Mouse (Mus musculus) midbrain, embryonic 16.5 days (tissue): ENCODE measurements around the gene Trp53inp2. TPM values are rescaled to one million over a fixed set of nuclear protein-coding genes. Genes with fewer than 3 reads are reported as not detected.
A peak's percentile ranks its signal among the peaks of the same experiment; 100 is the strongest.

Source experiments
- ATAC-seq: fragments of 200-750 bp; cut with Nextera tagmentation; 2 replicates; pipeline ENCODE4 v1.8.0; 2017; ENCODE audit warnings: moderate TSS enrichment
- H3K27ac ChIP-seq: fragments of 300-500 bp; sonication (generic); 2 replicates; pipeline ENCODE4 v1.5.1; 2014; ENCODE audit warnings: mild to moderate bottlenecking, low read length, mixed read lengths
- H3K27me3 ChIP-seq: fragments of 300-500 bp; sonication (generic); 2 replicates; pipeline ENCODE4 v1.6.1; 2014; ENCODE audit warnings: low read depth, low read length, mixed read lengths; ENCODE audit not compliant: control insufficient read depth, insufficient read depth
- H3K36me3 ChIP-seq: fragments of 300-500 bp; sonication (generic); 2 replicates; pipeline ENCODE4 v1.6.1; 2014; ENCODE audit warnings: mild to moderate bottlenecking, low read length, moderate library complexity, mixed read lengths; ENCODE audit not compliant: control insufficient read depth, insufficient read depth
- H3K4me1 ChIP-seq: fragments of 300-500 bp; sonication (generic); 2 replicates; pipeline ENCODE4 v1.6.1; 2014; ENCODE audit warnings: mild to moderate bottlenecking, low read length, mixed read lengths; ENCODE audit not compliant: control insufficient read depth, insufficient read depth
- H3K4me2 ChIP-seq: fragments of 300-500 bp; sonication (generic); 2 replicates; pipeline ENCODE4 v1.6.1; 2014; ENCODE audit warnings: mild to moderate bottlenecking, low read length, mixed read lengths
- H3K4me3 ChIP-seq: fragments of 300-500 bp; sonication (generic); 2 replicates; pipeline ENCODE4 v1.5.1; 2014; ENCODE audit warnings: low read depth, mild to moderate bottlenecking, low read length, moderate library complexity, mixed read lengths
- H3K9ac ChIP-seq: fragments of 300-500 bp; sonication (generic); 2 replicates; pipeline ENCODE4 v1.6.1; 2014; ENCODE audit warnings: low read depth, low read length, mixed read lengths
- H3K9me3 ChIP-seq: fragments of 300-500 bp; sonication (generic); replicated peaks from 2 replicates; pipeline ENCODE4 v1.6.1; 2014; ENCODE audit warnings: mild to moderate bottlenecking, low read length, mixed read lengths; ENCODE audit not compliant: control insufficient read depth, poor library complexity, severe bottlenecking
- WGBS: fragments of 180-500 bp; shearing (Covaris S2); extraction: QIAGEN DNeasy Blood & Tissue Kit; methylation state at CpG from one replicate; pipeline ENCODE4 v1.1.7; 2014; 5-methylcytosine and 5-hydroxymethylcytosine counted together
- polyA plus RNA-seq: library from polyadenylated mRNA; unstranded; fragments of >200 nt; fragmentation: Nextera tagmentation; extraction: Ambion mirVana; gene quantifications from 2 replicates; pipeline ENCODE4 v1.2.1, GENCODE M21; 2015

Gene Trp53inp2
- 93.1 and 100 TPM in 2 replicates for polyA plus RNA-seq

DNA sequence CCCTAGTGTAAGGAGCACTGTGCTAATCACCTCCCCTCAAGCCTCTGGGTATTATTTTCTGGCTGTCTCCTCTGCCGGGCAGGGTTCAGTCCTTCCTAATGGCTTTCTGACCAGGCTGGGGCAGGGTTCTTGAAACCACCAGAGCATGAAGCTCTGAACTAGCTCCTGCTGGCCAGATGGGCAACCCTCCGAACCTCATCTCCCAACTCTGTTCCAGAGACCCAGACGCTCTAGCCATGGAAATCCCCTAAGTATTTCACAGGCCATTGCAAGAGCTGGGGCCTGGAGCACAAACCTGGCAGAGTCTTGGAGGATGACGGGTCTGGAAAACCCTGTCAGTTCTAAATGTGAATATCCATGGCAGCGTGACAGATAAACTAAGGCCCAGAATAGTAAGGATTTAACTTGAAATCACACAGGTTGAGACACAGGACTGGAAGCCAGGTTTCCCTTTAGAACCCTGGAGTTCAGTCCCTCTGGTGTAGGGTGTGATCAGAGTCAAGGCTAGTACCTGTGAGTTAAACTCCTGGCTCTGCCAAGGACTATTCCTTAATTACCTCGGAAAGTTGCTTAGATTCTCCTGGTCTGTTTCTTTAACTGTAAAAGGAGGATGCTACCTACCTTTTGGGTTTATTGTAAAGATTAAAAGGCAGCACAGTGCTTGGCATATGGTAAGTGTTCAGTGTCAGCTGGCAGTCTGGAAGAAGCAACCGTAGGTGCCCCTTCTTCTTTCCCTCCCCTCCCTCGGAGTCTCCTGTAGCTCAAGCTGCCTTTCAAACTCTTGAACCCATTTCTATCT lies at the start of gene Trp53inp2:
Gene Trp53inp2 (plus strand): TSS at position 799 of the 799 bp plus-strand sequence.
- Histone ChIP-seq H3K27ac (peak within 1 kb of the TSS; percentile 100), H3K4me2 (peak within 1 kb of the TSS; percentile 76), H3K9ac (peak within 1 kb of the TSS; percentile 98), H3K27me3 (no peaks in the 10 kb centered on the region; the same call in 1 of the 2 replicates), H3K36me3 (no peaks in the 10 kb centered on the region), H3K4me3 (peak within 1 kb of the TSS; percentile 88), H3K9me3 (no peaks in the 10 kb centered on the region), H3K4me1 (peaks cover 38% of the 10 kb centered on the region)
- 33% methylated on average over 8 of the region's 8 CpGs for WGBS
- no peak for ATAC-seq

DNA sequence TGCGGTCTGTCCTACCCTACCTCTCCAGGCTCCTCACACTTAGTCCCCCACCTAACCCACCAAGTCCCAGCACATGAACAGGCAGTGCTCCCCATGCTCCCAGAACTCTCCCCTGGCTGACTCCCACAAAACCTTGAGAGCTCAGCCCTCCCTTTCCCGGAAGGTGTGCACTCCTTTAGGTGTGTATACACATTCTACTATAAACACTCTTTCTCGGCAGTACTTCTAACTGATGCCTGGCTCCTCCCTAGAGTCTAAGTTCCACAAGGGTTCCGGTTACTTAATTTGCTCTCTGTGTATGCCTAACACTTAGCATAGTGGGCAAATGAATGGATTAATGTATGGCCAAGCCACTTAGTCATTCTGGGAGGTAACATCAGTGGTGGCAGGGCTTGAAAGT lies 49.5 kb upstream of the Trp53inp2 start:
- H3K4me3 ChIP-seq = no peak overlapping the region
- 92% methylated on average over 4 of the region's 4 CpGs for WGBS
- ATAC-seq = no peak
- no peak overlapping the region for H3K27ac ChIP-seq
- no peaks in the 10 kb centered on the region for H3K4me1 ChIP-seq
- H3K27me3 ChIP-seq = no peaks in the 10 kb centered on the region
- no peak overlapping the region for H3K9ac ChIP-seq
- H3K9me3 ChIP-seq = no peaks in the 10 kb centered on the region
- H3K36me3 ChIP-seq = peaks cover 27% of the 10 kb centered on the region
- H3K4me2 ChIP-seq = no peak overlapping the region

DNA sequence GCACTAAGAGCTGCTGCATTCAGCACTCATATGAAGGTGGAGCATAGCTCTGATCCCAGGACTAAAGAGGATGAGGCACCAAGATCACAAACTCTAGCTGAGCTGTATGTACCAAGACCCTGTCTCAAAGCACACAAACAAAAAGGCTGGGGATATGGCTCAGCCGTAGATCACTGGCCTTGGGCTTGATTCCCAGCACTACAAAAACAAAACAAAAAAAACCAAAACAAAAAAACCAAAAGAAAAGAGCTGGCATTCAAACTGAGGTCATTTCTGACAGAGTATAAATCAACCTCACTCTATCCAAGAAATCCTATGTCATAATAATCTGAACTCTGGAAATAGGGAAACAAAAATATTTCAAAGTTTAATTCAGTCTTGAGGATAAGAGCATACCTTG lies 47.4 kb upstream of the Trp53inp2 start:
- 75% methylated on average over 1 of the region's 1 CpGs for WGBS

DNA sequence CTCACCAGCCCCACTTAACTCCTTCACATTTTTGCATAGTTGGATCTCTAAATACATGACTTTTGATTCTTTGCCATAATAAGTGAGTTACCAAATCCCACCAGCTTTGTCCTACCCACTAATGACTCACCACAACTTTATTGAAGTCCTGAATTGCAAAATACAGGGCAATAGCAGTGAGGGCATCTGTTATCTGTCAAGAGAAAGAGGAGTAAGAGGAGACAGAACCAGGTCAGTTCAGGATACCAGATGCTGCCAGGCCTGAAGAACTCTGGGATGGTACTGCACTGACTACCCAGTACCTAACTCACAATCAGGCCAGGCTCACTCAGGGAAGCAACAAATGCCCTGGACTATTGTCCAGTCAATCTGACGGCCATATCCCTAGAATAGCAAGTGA lies 45.6 kb upstream of the Trp53inp2 start:
- ATAC-seq = no peak
- Histone ChIP-seq H3K9me3 (no peaks in the 10 kb centered on the region), H3K4me3 (no peak overlapping the region), H3K4me1 (no peaks in the 10 kb centered on the region), H3K9ac (no peak overlapping the region), H3K4me2 (no peak overlapping the region), H3K36me3 (peaks cover 20% of the 10 kb centered on the region), H3K27ac (no peak overlapping the region), H3K27me3 (no peaks in the 10 kb centered on the region)
- 89% methylated on average over 1 of the region's 1 CpGs for WGBS

More for the DNA sequence above, 47.4 kb upstream of the Trp53inp2 start:
- Histone ChIP-seq H3K27ac (no peak overlapping the region), H3K9me3 (no peaks in the 10 kb centered on the region), H3K4me3 (no peak overlapping the region), H3K27me3 (no peaks in the 10 kb centered on the region), H3K9ac (no peak overlapping the region), H3K36me3 (peaks cover 20% of the 10 kb centered on the region), H3K4me2 (no peak overlapping the region), H3K4me1 (no peaks in the 10 kb centered on the region)
- ATAC-seq = no peak

DNA sequence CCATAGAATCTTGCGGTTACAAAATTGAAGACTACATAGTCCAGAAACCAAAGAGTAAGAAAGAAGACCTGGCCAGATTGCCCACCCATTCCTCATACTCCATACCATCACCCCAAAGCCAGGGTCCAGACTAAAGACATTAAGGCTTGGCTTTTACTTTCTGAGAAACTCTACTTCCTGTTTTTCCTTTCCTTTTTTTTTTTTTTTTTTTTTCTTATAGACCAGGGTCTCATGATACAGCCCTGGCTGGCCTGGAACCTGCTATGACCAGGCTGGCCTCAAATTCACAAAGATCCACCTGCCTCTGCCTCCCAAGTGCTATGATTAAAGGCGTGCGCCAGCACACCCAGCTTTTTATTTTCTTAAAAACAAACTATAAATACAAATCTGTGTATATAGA lies 44.6 kb upstream of the Trp53inp2 start:
- peaks cover 18% of the 10 kb centered on the region for H3K36me3 ChIP-seq
- H3K9ac ChIP-seq = no peak overlapping the region
- H3K27ac ChIP-seq = no peak overlapping the region
- no peaks in the 10 kb centered on the region for H3K27me3 ChIP-seq
- H3K4me2 ChIP-seq = no peak overlapping the region
- WGBS = 95% methylated on average over 3 of the region's 3 CpGs
- no peak overlapping the region for H3K4me3 ChIP-seq
- H3K9me3 ChIP-seq = no peaks in the 10 kb centered on the region
- no peaks in the 10 kb centered on the region for H3K4me1 ChIP-seq
- ATAC-seq = no peak

DNA sequence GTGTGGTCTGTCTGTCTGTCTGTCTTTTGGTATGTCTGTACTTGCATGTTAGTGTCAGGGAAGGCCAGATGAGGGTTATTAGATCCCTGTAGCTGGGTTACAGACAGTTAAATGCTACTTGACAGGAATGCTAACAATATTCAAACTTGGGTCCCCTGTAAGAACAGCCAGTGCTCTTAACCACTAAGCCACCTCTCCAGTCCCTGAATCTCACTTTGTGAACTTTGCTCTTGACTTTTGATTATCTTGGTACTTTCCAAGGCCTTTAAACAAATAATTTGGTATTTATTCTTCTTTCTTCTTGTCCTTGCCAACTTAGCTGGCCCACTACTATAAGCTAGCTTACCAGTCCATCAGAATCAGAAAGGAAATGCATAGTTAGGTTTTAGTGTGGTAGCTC lies 40.7 kb upstream of the Trp53inp2 start:
- Histone ChIP-seq H3K27me3 (no peaks in the 10 kb centered on the region), H3K9ac (no peak overlapping the region), H3K4me2 (no peak overlapping the region), H3K36me3 (peaks cover 6% of the 10 kb centered on the region), H3K4me1 (no peaks in the 10 kb centered on the region), H3K27ac (no peak overlapping the region), H3K9me3 (no peaks in the 10 kb centered on the region), H3K4me3 (no peak overlapping the region)
- ATAC-seq = no peak

DNA sequence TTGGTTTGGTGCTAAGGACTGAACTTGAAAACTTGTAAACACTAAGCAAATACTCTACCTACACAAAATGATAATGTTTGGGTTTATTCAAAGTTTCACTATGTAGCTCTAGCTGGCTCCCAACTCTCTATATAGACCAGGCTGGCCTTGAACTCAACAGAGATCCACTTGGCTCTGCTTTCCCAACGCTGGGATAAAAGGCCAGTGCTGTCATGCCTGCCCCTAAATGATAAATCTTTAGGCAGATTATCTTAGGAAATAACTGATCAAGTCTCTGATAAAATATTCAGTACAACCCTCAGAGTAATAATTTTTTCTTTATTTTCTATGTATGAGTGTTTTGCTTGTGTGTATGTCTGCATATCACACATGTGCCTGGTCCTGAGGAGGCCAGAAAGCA lies 34.2 kb upstream of the Trp53inp2 start:
- no peaks in the 10 kb centered on the region for H3K4me1 ChIP-seq
- no peak for ATAC-seq

DNA sequence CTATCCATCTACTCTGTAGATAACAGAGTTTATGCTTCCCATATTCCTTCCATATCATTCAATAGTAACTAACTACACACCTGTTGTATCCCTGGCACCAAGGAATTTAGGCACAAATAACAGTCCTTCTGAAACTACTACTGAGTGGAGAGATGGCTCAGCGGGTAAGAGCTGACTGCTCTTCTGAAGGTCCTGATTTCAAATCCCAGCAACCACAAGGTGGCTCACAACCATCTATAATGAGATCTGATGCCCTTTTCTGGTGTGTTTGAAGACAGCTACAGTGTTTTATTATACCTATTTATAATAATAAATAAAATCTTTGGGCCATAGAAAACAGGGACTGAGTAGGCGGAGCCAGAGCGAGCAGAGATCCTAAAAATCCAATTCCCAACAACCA lies 26.5 kb upstream of the Trp53inp2 start:
- Histone ChIP-seq H3K9me3 (no peaks in the 10 kb centered on the region), H3K4me3 (no peak overlapping the region), H3K4me2 (no peak overlapping the region), H3K9ac (no peak overlapping the region), H3K4me1 (peaks cover 10% of the 10 kb centered on the region), H3K27me3 (no peaks in the 10 kb centered on the region), H3K36me3 (no peaks in the 10 kb centered on the region), H3K27ac (no peak overlapping the region)
- 93% methylated on average over 3 of the region's 3 CpGs for WGBS
- no peak for ATAC-seq

More for the DNA sequence above, 34.2 kb upstream of the Trp53inp2 start:
- peaks cover 7% of the 10 kb centered on the region for H3K36me3 ChIP-seq
- H3K9ac ChIP-seq = no peak overlapping the region
- no peak overlapping the region for H3K27ac ChIP-seq
- H3K27me3 ChIP-seq = no peaks in the 10 kb centered on the region
- no peak overlapping the region for H3K4me3 ChIP-seq
- H3K9me3 ChIP-seq = no peaks in the 10 kb centered on the region
- no peak overlapping the region for H3K4me2 ChIP-seq
- WGBS = 80% methylated on average over 1 of the region's 1 CpGs

DNA sequence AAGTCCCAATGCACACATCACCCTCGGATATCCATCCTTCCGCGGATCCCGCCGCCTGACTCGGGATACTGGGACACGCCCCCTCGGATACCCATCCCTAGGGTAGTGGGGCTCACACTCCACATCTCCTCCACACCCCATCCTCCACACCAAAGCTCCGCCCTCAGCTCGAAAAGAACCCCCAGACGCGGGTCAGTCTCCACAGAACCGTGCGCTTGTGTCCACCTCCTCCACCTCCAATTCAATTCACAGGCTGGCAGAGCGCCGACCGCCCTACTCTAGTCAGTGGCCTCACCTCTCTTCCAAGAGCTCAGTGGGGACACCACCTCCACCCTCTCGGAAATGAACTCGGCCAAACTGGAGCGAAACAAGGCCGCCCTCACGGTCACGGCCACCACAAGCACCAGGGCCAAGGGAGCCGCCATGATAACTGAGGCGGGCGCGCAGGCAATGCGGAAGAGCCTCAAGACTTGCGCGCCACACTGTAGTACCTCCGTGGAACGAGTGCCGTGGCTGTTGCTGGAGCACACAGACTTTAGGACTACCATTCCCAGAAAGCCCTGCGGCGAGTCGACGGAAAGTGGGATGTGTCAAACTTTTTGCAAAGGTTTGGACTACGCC lies 23.8 kb upstream of the Trp53inp2 start, which contains the start of gene Pigu:
Gene Pigu (minus strand): TSS at position 460 of the 621 bp plus-strand sequence.
- Histone ChIP-seq H3K27me3 (no peaks in the 10 kb centered on the region), H3K36me3 (no peaks in the 10 kb centered on the region), H3K4me3 (peak within 1 kb of the TSS; percentile 72), H3K4me1 (peaks cover 10% of the 10 kb centered on the region), H3K4me2 (peak within 1 kb of the TSS; percentile 84), H3K27ac (peak within 1 kb of the TSS; percentile 83), H3K9ac (peak within 1 kb of the TSS; percentile 89), H3K9me3 (no peaks in the 10 kb centered on the region)
- ATAC-seq = peak; percentile 99
- under 1% methylated on average over 38 of the region's 38 CpGs for WGBS
